Mouse (Mus musculus): Measurements from ENCODE around the gene Podxl2. TPM values are rescaled to one million over a fixed set of nuclear protein-coding genes. Genes with fewer than 3 reads are reported as not detected.
A peak's percentile ranks its signal among the peaks of the same experiment; 100 is the strongest.

The Podxl2 gene
- polyA plus RNA-seq, 1 experiment = 538 TPM

- Histone ChIP-seq H3K27me3 (ENCODE audit: control insufficient read depth, insufficient read depth, low read length) (no peaks in the 10 kb centered on the region), H3K4me3 (replicated peaks; ENCODE audit: insufficient read depth, low read depth, low read length) (no peak overlapping the region), H3K27ac (ENCODE audit: insufficient read depth, low read length) (no peak overlapping the region), H3K4me1 (ENCODE audit: control insufficient read depth, insufficient read depth, low read length) (peaks cover 42% of the 10 kb centered on the region)
- peak; percentile 72 to 76 for DNase-seq
- WGBS = 17% methylated on average over 16 of the region's 16 CpGs
- TF ChIP-seq POLR2A (IDR thresholded peaks at IDR 0.05; ENCODE audit: borderline replicate concordance, insufficient read depth, low read length) = no peak
- TF ChIP-seq CTCF (IDR thresholded peaks at IDR 0.05; ENCODE audit: borderline replicate concordance, insufficient read depth, low read depth, low read length) = peak; percentile 88
Measured at GRCm38 (mm10) chr6:88906369-88907108, 31.7 kb upstream of the Podxl2 start.

GRCm38 (mm10) chr6:88905042-88905441 lies 30.2 kb upstream of the Podxl2 start:
- no peak for DNase-seq
- TF ChIP-seq POLR2A (IDR thresholded peaks at IDR 0.05; ENCODE audit: borderline replicate concordance, insufficient read depth, low read length) (no peak), CTCF (IDR thresholded peaks at IDR 0.05; ENCODE audit: borderline replicate concordance, insufficient read depth, low read depth, low read length) (no peak)
- peaks cover 51% of the 10 kb centered on the region for H3K4me1 ChIP-seq (ENCODE audit: control insufficient read depth, insufficient read depth, low read length)
- WGBS = 70% methylated on average over 7 of the region's 7 CpGs
- H3K27ac ChIP-seq (ENCODE audit: insufficient read depth, low read length) = peak overlapping the region; percentile 42; the same call in 1 of the 2 replicates
- no peaks in the 10 kb centered on the region for H3K27me3 ChIP-seq (ENCODE audit: control insufficient read depth, insufficient read depth, low read length)
- no peak overlapping the region for H3K4me3 ChIP-seq (replicated peaks; ENCODE audit: insufficient read depth, low read depth, low read length)

- Histone ChIP-seq H3K4me3 (replicated peaks; ENCODE audit: insufficient read depth, low read depth, low read length) (peak overlapping the region; percentile 87), H3K27me3 (ENCODE audit: control insufficient read depth, insufficient read depth, low read length) (no peaks in the 10 kb centered on the region), H3K4me1 (ENCODE audit: control insufficient read depth, insufficient read depth, low read length) (peaks cover 51% of the 10 kb centered on the region), H3K27ac (ENCODE audit: insufficient read depth, low read length) (peak overlapping the region; percentile 88)
- TF ChIP-seq POLR2A (IDR thresholded peaks at IDR 0.05; ENCODE audit: borderline replicate concordance, insufficient read depth, low read length) (no peak), CTCF (IDR thresholded peaks at IDR 0.05; ENCODE audit: borderline replicate concordance, insufficient read depth, low read depth, low read length) (no peak)
- peak in 1 of 2 experiments; percentile 80 for DNase-seq
- 32% methylated on average over 4 of the region's 4 CpGs for WGBS
Measured at GRCm38 (mm10) chr6:88904456-88904974, 29.7 kb upstream of the Podxl2 start.

GRCm38 (mm10) chr6:88903708-88904107 lies 28.9 kb upstream of the Podxl2 start:
- peak overlapping the region; percentile 88; the same call in 1 of the 2 replicates for H3K27ac ChIP-seq (ENCODE audit: insufficient read depth, low read length)
- TF ChIP-seq POLR2A (IDR thresholded peaks at IDR 0.05; ENCODE audit: borderline replicate concordance, insufficient read depth, low read length) = no peak
- no peak for TF ChIP-seq CTCF (IDR thresholded peaks at IDR 0.05; ENCODE audit: borderline replicate concordance, insufficient read depth, low read depth, low read length)
- no peaks in the 10 kb centered on the region for H3K27me3 ChIP-seq (ENCODE audit: control insufficient read depth, insufficient read depth, low read length)
- WGBS = 74% methylated on average over 5 of the region's 5 CpGs
- H3K4me1 ChIP-seq (ENCODE audit: control insufficient read depth, insufficient read depth, low read length) = peaks cover 51% of the 10 kb centered on the region
- peak overlapping the region; percentile 87 for H3K4me3 ChIP-seq (replicated peaks; ENCODE audit: insufficient read depth, low read depth, low read length)
- no peak for DNase-seq

- Histone ChIP-seq H3K4me3 (replicated peaks; ENCODE audit: insufficient read depth, low read depth, low read length) (peak within 1 kb of the TSS; percentile 87), H3K4me1 (ENCODE audit: control insufficient read depth, insufficient read depth, low read length) (peaks cover 44% of the 10 kb centered on the region), H3K27ac (ENCODE audit: insufficient read depth, low read length) (peak within 1 kb of the TSS; percentile 88), H3K27me3 (ENCODE audit: control insufficient read depth, insufficient read depth, low read length) (no peaks in the 10 kb centered on the region)
- WGBS = under 1% methylated on average over 66 of the region's 66 CpGs
- no peak for TF ChIP-seq CTCF (IDR thresholded peaks at IDR 0.05; ENCODE audit: borderline replicate concordance, insufficient read depth, low read depth, low read length)
- peak; percentile 59 for TF ChIP-seq POLR2A (IDR thresholded peaks at IDR 0.05; ENCODE audit: borderline replicate concordance, insufficient read depth, low read length)
- DNase-seq = peak; percentile 95 to 97
Measured at GRCm38 (mm10) chr6:88901947-88902820, 27.3 kb upstream of the Podxl2 start, which contains the start of gene Tpra1. Gene Tpra1 (plus strand): TSS chr6:88902251.

- WGBS = 2% methylated on average over 5 of the region's 5 CpGs
- Histone ChIP-seq H3K27me3 (ENCODE audit: control insufficient read depth, insufficient read depth, low read length) (no peaks in the 10 kb centered on the region), H3K27ac (ENCODE audit: insufficient read depth, low read length) (peak overlapping the region; percentile 43), H3K4me1 (ENCODE audit: control insufficient read depth, insufficient read depth, low read length) (peaks cover 37% of the 10 kb centered on the region), H3K4me3 (replicated peaks; ENCODE audit: insufficient read depth, low read depth, low read length) (peak overlapping the region; percentile 87)
- TF ChIP-seq POLR2A (IDR thresholded peaks at IDR 0.05; ENCODE audit: borderline replicate concordance, insufficient read depth, low read length) (no peak), CTCF (IDR thresholded peaks at IDR 0.05; ENCODE audit: borderline replicate concordance, insufficient read depth, low read depth, low read length) (no peak)
- DNase-seq = peak in 1 of 2 experiments; percentile 63
Measured at GRCm38 (mm10) chr6:88901471-88901870, 26.6 kb upstream of the Podxl2 start.

- Histone ChIP-seq H3K27me3 (ENCODE audit: control insufficient read depth, insufficient read depth, low read length) (no peaks in the 10 kb centered on the region), H3K4me1 (ENCODE audit: control insufficient read depth, insufficient read depth, low read length) (peaks cover 20% of the 10 kb centered on the region), H3K4me3 (replicated peaks; ENCODE audit: insufficient read depth, low read depth, low read length) (no peak overlapping the region), H3K27ac (ENCODE audit: insufficient read depth, low read length) (no peak overlapping the region)
- 94% methylated on average over 2 of the region's 2 CpGs for WGBS
- TF ChIP-seq CTCF (IDR thresholded peaks at IDR 0.05; ENCODE audit: borderline replicate concordance, insufficient read depth, low read depth, low read length) = no peak
- TF ChIP-seq POLR2A (IDR thresholded peaks at IDR 0.05; ENCODE audit: borderline replicate concordance, insufficient read depth, low read length) = no peak
- DNase-seq = no peak
Measured at GRCm38 (mm10) chr6:88899628-88900027, 24.8 kb upstream of the Podxl2 start.

All from cerebellum, adult 2 months (tissue).